Mouse (Mus musculus) activated CD4-positive, CD25-positive, alpha-beta regulatory T cell, adult 4 months (primary cell): ENCODE measurements around the gene Pan2. TPM values are rescaled to one million over a fixed set of nuclear protein-coding genes. Genes with fewer than 3 reads are reported as not detected.
"Not testable (repeated sequence)": the region's sequence is repeated elsewhere in the genome, so short reads cannot be mapped to it uniquely, and the experiment has no call there.

ENCODE experiments used
- ATAC-seq: one replicate; pipeline ENCODE4 v1.8.0; 2017
- polyA plus RNA-seq, 2 experiments: library from polyadenylated mRNA; unstranded; fragments of 100-300 nt; shearing (Covaris generic); gene quantifications; one replicate each; pipeline ENCODE4 v1.2.1; 2017

The Pan2 gene
- polyA plus RNA-seq: 10 to 100 TPM; 18.9 to 21.1 TPM

- ATAC-seq: peak; percentile 99
Observed at GRCm38 (mm10) chr10:128303126-128304021, at the start of gene Pan2. Pan2 (plus strand) TSS chr10:128303335.

GRCm38 (mm10) chr10:128253677-128254255, 49.4 kb upstream of the Pan2 start, which contains the start of gene Apon:
Apon (plus strand) TSS chr10:128254096.
- no peak for ATAC-seq

- ATAC-seq: no peak
Observed at GRCm38 (mm10) chr10:128255925-128256324, 47.2 kb upstream of the Pan2 start.

GRCm38 (mm10) chr10:128256328-128256727, 46.8 kb upstream of the Pan2 start:
- no peak for ATAC-seq

- ATAC-seq: no peak
Observed at GRCm38 (mm10) chr10:128258953-128259352, 44.2 kb upstream of the Pan2 start.

GRCm38 (mm10) chr10:128259946-128260345, 43.2 kb upstream of the Pan2 start:
- ATAC-seq: no peak

- not testable (repeated sequence) for ATAC-seq
Observed at GRCm38 (mm10) chr10:128260376-128260775, 42.8 kb upstream of the Pan2 start.

- ATAC-seq: no peak
Observed at GRCm38 (mm10) chr10:128262300-128262699, 40.8 kb upstream of the Pan2 start.

GRCm38 (mm10) chr10:128263393-128264310, 39.5 kb upstream of the Pan2 start:
- ATAC-seq: no peak

- no peak for ATAC-seq
Observed at GRCm38 (mm10) chr10:128268371-128268770, 34.8 kb upstream of the Pan2 start, which contains the start of gene Apof. Apof (plus strand) TSS chr10:128268671.

GRCm38 (mm10) chr10:128269206-128269910, 33.8 kb upstream of the Pan2 start:
- no peak for ATAC-seq

- ATAC-seq: peak; percentile 100
Observed at GRCm38 (mm10) chr10:128270287-128270841, 32.8 kb upstream of the Pan2 start, which contains the start of gene Stat2. Stat2 (plus strand) TSS chr10:128270559.

- no peak for ATAC-seq
Observed at GRCm38 (mm10) chr10:128270866-128271265, 32.3 kb upstream of the Pan2 start.

GRCm38 (mm10) chr10:128271883-128272282, 31.3 kb upstream of the Pan2 start:
- ATAC-seq: no peak

- ATAC-seq: not testable (repeated sequence)
Observed at GRCm38 (mm10) chr10:128272819-128273439, 30.2 kb upstream of the Pan2 start.

- ATAC-seq: not testable (repeated sequence)
Observed at GRCm38 (mm10) chr10:128275374-128275773, 27.8 kb upstream of the Pan2 start.

GRCm38 (mm10) chr10:128278158-128278557, 25.0 kb upstream of the Pan2 start:
- ATAC-seq: no peak

GRCm38 (mm10) chr10:128280943-128281342, 22.2 kb upstream of the Pan2 start:
- no peak for ATAC-seq

GRCm38 (mm10) chr10:128281682-128282081, 21.5 kb upstream of the Pan2 start:
- no peak for ATAC-seq

- ATAC-seq: no peak
Observed at GRCm38 (mm10) chr10:128282886-128283450, 20.2 kb upstream of the Pan2 start.
